Mouse (Mus musculus) adrenal gland, postnatal 10 days (tissue): ENCODE measurements at regions not wholly inside any gene's neighbourhood (a gene's known extent, or its start where the extent isn't known, plus 50 kb on each side); places are given as distances from the start of the nearest gene placed in this dataset. TPM values are rescaled to one million over a fixed set of nuclear protein-coding genes. Genes with fewer than 3 reads are reported as not detected.

ENCODE experiments used
- microRNA-seq: library from miRNA; unstranded; fragments of <30 nt; microRNA quantifications from one replicate; pipeline ENCODE4 v1.2.0, GENCODE M21; 2021

Small RNA genes in the stretch of these regions (microRNA-seq; reads per million reads assigned to microRNA genes)
- not detected for gene Gm25248
